Comparison of ENCODE assay signal across 7 mouse cellular contexts in the genomic region with DNA sequence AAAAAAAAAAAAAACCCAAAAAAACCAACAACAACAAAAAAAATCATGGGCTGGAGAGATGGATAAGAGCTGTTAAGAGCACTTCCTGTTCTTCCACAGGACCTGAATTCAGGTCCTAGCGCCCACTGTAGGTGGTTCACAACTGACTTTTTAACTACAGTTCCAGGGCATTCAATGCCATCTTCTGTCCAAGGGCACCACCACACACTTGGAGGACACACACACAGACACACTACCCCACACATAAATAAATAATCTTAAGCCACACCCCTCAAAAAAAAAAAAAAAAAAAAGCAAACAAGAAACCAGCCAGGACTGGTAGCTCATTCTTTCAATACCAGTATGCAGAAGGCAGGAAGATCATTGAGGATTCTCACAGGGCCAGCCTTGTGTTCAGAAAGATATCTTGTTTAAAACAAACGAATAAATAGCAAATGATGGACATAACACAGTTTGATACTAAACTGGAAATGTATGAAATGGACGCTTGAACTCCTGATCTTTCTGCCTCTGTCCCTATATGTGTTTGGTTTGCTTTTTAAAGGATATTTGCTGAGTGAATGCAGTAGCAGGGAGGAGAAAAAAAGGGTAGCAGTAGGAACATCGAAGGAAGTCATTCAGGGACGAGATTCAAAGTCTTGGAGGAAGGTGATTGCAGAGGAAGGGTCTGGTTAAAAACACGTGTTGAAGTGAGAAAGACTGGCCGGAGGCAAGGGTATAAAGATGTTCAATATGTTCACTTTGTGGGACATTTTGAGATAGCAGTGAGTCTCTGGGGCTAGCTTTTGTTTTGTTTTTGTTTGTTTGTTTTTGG. TPM values are rescaled to one million over a fixed set of nuclear protein-coding genes. Genes with fewer than 3 reads are reported as not detected.
DNase-seq lines count a peak whose midpoint lies in the region; ATAC-seq and TF ChIP-seq lines count a peak whose summit lies in the region.

No protein-coding gene starts in this region.

- no peak for ATAC-seq in hindbrain, postnatal 0 days
- ATAC-seq in midbrain, embryonic 16.5 days: peak; percentile 0; the same call in 1 of the 2 replicates

- TF ChIP-seq CTCF in thymus, adult 2 months (IDR thresholded peaks at IDR 0.05; ENCODE audit: borderline replicate concordance, control insufficient read depth, extremely low read depth, insufficient read depth, low read length, poor library complexity): no peak
- no peak for TF ChIP-seq CTCF in hindbrain, postnatal 0 days (IDR thresholded peaks at IDR 0.05; ENCODE audit: low read depth)

- H3K27me3 ChIP-seq in thymus, adult 2 months (ENCODE audit: control insufficient read depth, insufficient read depth, low read length): no peaks in the 10 kb centered on the region
- H3K27me3 ChIP-seq in hindbrain, postnatal 0 days (ENCODE audit: insufficient read depth, low read length): no peaks in the 10 kb centered on the region
- no peaks in the 10 kb centered on the region for H3K27me3 ChIP-seq in midbrain, embryonic 16.5 days (ENCODE audit: control insufficient read depth, insufficient read depth, low read depth, low read length)

- 14% methylated on average over 7 of the region's 7 CpGs for WGBS in thymus, adult 2 months
- WGBS in hindbrain, postnatal 0 days: 23% methylated on average over 7 of the region's 7 CpGs
- 23% methylated on average over 7 of the region's 7 CpGs for WGBS in midbrain, embryonic 16.5 days

- no peaks in the 10 kb centered on the region for H3K9me3 ChIP-seq in hindbrain, postnatal 0 days (ENCODE audit: low read length)
- no peaks in the 10 kb centered on the region for H3K9me3 ChIP-seq in midbrain, embryonic 16.5 days (replicated peaks; ENCODE audit: control insufficient read depth, low read length, poor library complexity, severe bottlenecking)

- peak overlapping the region; percentile 76 for H3K9ac ChIP-seq in hindbrain, postnatal 0 days (replicated peaks; ENCODE audit: low read length)
- peak overlapping the region; percentile 78 for H3K9ac ChIP-seq in midbrain, embryonic 16.5 days (ENCODE audit: low read depth, low read length)

- DNase-seq in thymus, adult 2 months: peak; percentile 17
- DNase-seq in thymus, postnatal 4 days: no peak
- peak; percentile 34 for DNase-seq in c-Kit-positive CD71-positive TER-119-positive erythroid progenitor cells, embryonic 14.5 days (ENCODE audit: low spot score)
- no peak for DNase-seq in hindbrain, postnatal 0 days (ENCODE audit: low spot score)
- no peak for DNase-seq in layer of hippocampus, adult 9-11 months
- no peak for DNase-seq in layer of hippocampus, postnatal 36 days

- H3K36me3 ChIP-seq in thymus, adult 2 months (ENCODE audit: control insufficient read depth, insufficient read depth, low read length): no peaks in the 10 kb centered on the region
- no peaks in the 10 kb centered on the region for H3K36me3 ChIP-seq in hindbrain, postnatal 0 days (ENCODE audit: insufficient read depth, low read length)
- H3K36me3 ChIP-seq in midbrain, embryonic 16.5 days (ENCODE audit: control insufficient read depth, insufficient read depth, low read length): no peaks in the 10 kb centered on the region

- H3K4me1 ChIP-seq in thymus, adult 2 months (replicated peaks; ENCODE audit: control insufficient read depth, insufficient read depth, low read length): 0 out of 2 replicates have a peak, but pooled peaks cover 2% of the 10 kb centered on the region
- H3K4me1 ChIP-seq in hindbrain, postnatal 0 days (ENCODE audit: insufficient read depth, low read length): peaks cover 4% of the 10 kb centered on the region
- H3K4me1 ChIP-seq in midbrain, embryonic 16.5 days (ENCODE audit: control insufficient read depth, insufficient read depth, low read length): peaks cover 11% of the 10 kb centered on the region; the same call in 1 of the 2 replicates

- peak overlapping the region; percentile 97 for H3K27ac ChIP-seq in thymus, adult 2 months (ENCODE audit: control insufficient read depth, insufficient read depth, low read length)
- H3K27ac ChIP-seq in hindbrain, postnatal 0 days: peak overlapping the region; percentile 92
- H3K27ac ChIP-seq in midbrain, embryonic 16.5 days (ENCODE audit: low read length): peak overlapping the region; percentile 94

- peak overlapping the region; percentile 81 for H3K4me2 ChIP-seq in hindbrain, postnatal 0 days (ENCODE audit: low read depth, low read length)
- peak overlapping the region; percentile 62 for H3K4me2 ChIP-seq in midbrain, embryonic 16.5 days (ENCODE audit: low read length)

- no peak for TF ChIP-seq POLR2A in thymus, adult 2 months (IDR thresholded peaks at IDR 0.05; ENCODE audit: control insufficient read depth, extremely low read depth, insufficient read depth, low read length, poor library complexity)

- peak overlapping the region; percentile 76 for H3K4me3 ChIP-seq in thymus, adult 2 months (ENCODE audit: control insufficient read depth, insufficient read depth, low read length)
- peak overlapping the region; percentile 90 for H3K4me3 ChIP-seq in hindbrain, postnatal 0 days (ENCODE audit: low read length)
- peak overlapping the region; percentile 81 for H3K4me3 ChIP-seq in midbrain, embryonic 16.5 days (ENCODE audit: low read depth, low read length)

RNA-seq across cellular contexts. Expression of a gene that starts 1.1 kb away (rescaled TPM):
- 22.5 and 29.0 TPM in 2 replicates for polyA plus RNA-seq in thymus, adult 2 months (2012; rRNA removed)
- 12.1 and 14.2 TPM in 2 replicates for total RNA-seq in hindbrain, postnatal 0 days (2014; rRNA removed)
- polyA plus RNA-seq in hindbrain, postnatal 0 days (2015; fragmentation: Nextera tagmentation; extraction: Ambion mirVana): 10.1 and 10.9 TPM in 2 replicates
- polyA plus RNA-seq in midbrain, embryonic 16.5 days (2015; fragmentation: Nextera tagmentation; extraction: Ambion mirVana): 6.3 and 7.7 TPM in 2 replicates
- 1 to 10 TPM; 1.3 to 1.4 TPM for total RNA-seq in layer of hippocampus, postnatal 36 days (2021)

RNA-seq across cellular contexts. Expression of a gene that starts 37.5 kb away (rescaled TPM):
- polyA plus RNA-seq in thymus, adult 2 months (2012; rRNA removed): 19.8 and 21.4 TPM in 2 replicates
- total RNA-seq in hindbrain, postnatal 0 days (2014; rRNA removed): 25.1 and 29.1 TPM in 2 replicates
- 38.5 and 40.5 TPM in 2 replicates for polyA plus RNA-seq in hindbrain, postnatal 0 days (2015; fragmentation: Nextera tagmentation; extraction: Ambion mirVana)
- polyA plus RNA-seq in midbrain, embryonic 16.5 days (2015; fragmentation: Nextera tagmentation; extraction: Ambion mirVana): 37.8 and 41.9 TPM in 2 replicates
- 10 to 100 TPM; 37.8 to 37.9 TPM for total RNA-seq in layer of hippocampus, postnatal 36 days (2021)

RNA-seq across cellular contexts. Expression of a gene that starts 59.5 kb away (rescaled TPM):
- 5.1 and 8.3 TPM in 2 replicates for polyA plus RNA-seq in thymus, adult 2 months (2012; rRNA removed)
- total RNA-seq in hindbrain, postnatal 0 days (2014; rRNA removed): 0.16 and 2.7 TPM in 2 replicates
- 4.2 and 4.7 TPM in 2 replicates for polyA plus RNA-seq in hindbrain, postnatal 0 days (2015; fragmentation: Nextera tagmentation; extraction: Ambion mirVana)
- 4.6 TPM in 2 replicates for polyA plus RNA-seq in midbrain, embryonic 16.5 days (2015; fragmentation: Nextera tagmentation; extraction: Ambion mirVana)
- 1 to 10 TPM; 1.1 to 1.2 TPM for total RNA-seq in layer of hippocampus, postnatal 36 days (2021)

Comparison
In these comparisons a context has a peak if more than half of its experiments do, and no peak if none do; other contexts are left out.
1. DNase-seq: peak in thymus, adult 2 months (single experiment) and c-Kit-positive CD71-positive TER-119-positive erythroid progenitor cells, embryonic 14.5 days (single experiment); none in thymus, postnatal 4 days (single experiment), hindbrain, postnatal 0 days (single experiment), layer of hippocampus, adult 9-11 months (single experiment) and layer of hippocampus, postnatal 36 days (0 of 2).
2. Peak in every context shown above with its lines, with median percentiles within 50 percentile points of each other: H3K27ac ChIP-seq and H3K4me3 ChIP-seq.